Mouse (Mus musculus) limb, embryonic 14.5 days (tissue): ENCODE results near the gene Slc6a21. TPM values are rescaled to one million over a fixed set of nuclear protein-coding genes. Genes with fewer than 3 reads are reported as not detected.

ENCODE experiments used
- ATAC-seq: fragments of 200-750 bp; cut with Nextera tagmentation; 2 replicates; pipeline ENCODE4 v1.8.0; 2017; ENCODE audit warnings: low read depth, moderate number of reproducible peaks, moderate TSS enrichment; ENCODE audit not compliant: low FRiP score
- DNase-seq: peaks from one replicate; pipeline ENCODE4 v3.0.0-alpha.2; 2015; ENCODE audit warnings: low spot score
- H3K27ac ChIP-seq: fragments of 300-500 bp; sonication (generic); replicated peaks from 2 replicates; pipeline ENCODE4 v1.5.1; 2014; ENCODE audit warnings: low read depth, mild to moderate bottlenecking, low read length, moderate library complexity, mixed read lengths
- H3K27me3 ChIP-seq: fragments of 300-500 bp; sonication (generic); 2 replicates; pipeline ENCODE4 v1.6.1; 2014; ENCODE audit warnings: low read length, mixed read lengths; ENCODE audit not compliant: control insufficient read depth, insufficient read depth
- H3K36me3 ChIP-seq: fragments of 300-500 bp; sonication (generic); 2 replicates; pipeline ENCODE4 v1.6.1; 2014; ENCODE audit warnings: mild to moderate bottlenecking, low read length, moderate library complexity, mixed read lengths; ENCODE audit not compliant: control insufficient read depth, insufficient read depth
- H3K4me1 ChIP-seq: fragments of 300-500 bp; sonication (generic); 2 replicates; pipeline ENCODE4 v1.6.1; 2014; ENCODE audit warnings: antibody characterized with exemption, low read length, mixed read lengths; ENCODE audit not compliant: control insufficient read depth, insufficient read depth
- H3K4me2 ChIP-seq: fragments of 300-500 bp; sonication (generic); replicated peaks from 2 replicates; pipeline ENCODE4 v1.6.1; 2014; ENCODE audit warnings: low read depth, mild to moderate bottlenecking, low read length, moderate library complexity; ENCODE audit not compliant: severe bottlenecking
- H3K4me3 ChIP-seq: fragments of 300-500 bp; sonication (generic); replicated peaks from 2 replicates; pipeline ENCODE4 v1.5.1; 2014; ENCODE audit warnings: low read length
- H3K9ac ChIP-seq: fragments of 300-500 bp; sonication (generic); 2 replicates; pipeline ENCODE4 v1.6.1; 2014; ENCODE audit warnings: mild to moderate bottlenecking, low read depth, low read length, moderate library complexity; ENCODE audit not compliant: severe bottlenecking
- H3K9me3 ChIP-seq: fragments of 300-500 bp; sonication (generic); 2 replicates; pipeline ENCODE4 v1.6.1; 2016; ENCODE audit warnings: low read length; ENCODE audit not compliant: control insufficient read depth
- POLR2A ChIP-seq: fragments of 200-500 bp; IDR thresholded peaks from 2 replicates; pipeline ENCODE4 v1.8.0; 2012; ENCODE audit warnings: inconsistent platforms, mild to moderate bottlenecking, moderate library complexity, borderline replicate concordance; ENCODE audit not compliant: insufficient read depth, insufficient read length; ENCODE audit errors: extremely low read depth
- WGBS: fragments of 180-500 bp; shearing (Covaris S2); extraction: QIAGEN DNeasy Blood & Tissue Kit; methylation state at CpG from one replicate; pipeline ENCODE4 v1.1.7; 2014; 5-methylcytosine and 5-hydroxymethylcytosine counted together
- polyA plus RNA-seq, 2 experiments: library from polyadenylated mRNA; depleted of rRNA in 1 of 2; stranded (reverse) in 1 of 2; unstranded in 1 of 2; fragments of >200 nt; fragmentation: Nextera tagmentation in 1 of 2; extraction: Ambion mirVana in 1 of 2; gene quantifications; 2 replicates each; pipeline versions ENCODE4 v1.2.1 to v1.2.3; 2012 to 2014

The Slc6a21 gene
- not detected in 2 replicates for polyA plus RNA-seq (2012; rRNA removed)
- not detected in 2 replicates for polyA plus RNA-seq (2014; fragmentation: Nextera tagmentation; extraction: Ambion mirVana)

GRCm38 (mm10) chr7:45277136-45277760 lies at the start of gene Slc6a21:
Gene Slc6a21, plus strand, starts transcription at chr7:45277513.
- WGBS: 6% methylated on average over 43 of the region's 44 CpGs
- Histone ChIP-seq H3K9me3 (no peaks in the 10 kb centered on the region), H3K4me3 (peak within 1 kb of the TSS; percentile 30), H3K36me3 (no peaks in the 10 kb centered on the region), H3K4me2 (peak within 1 kb of the TSS; percentile 58), H3K4me1 (no peaks in the 10 kb centered on the region), H3K27ac (no peak within 1 kb of the TSS), H3K27me3 (0 out of 2 replicates have a peak, but pooled peaks cover 8% of the 10 kb centered on the region), H3K9ac (peak within 1 kb of the TSS; percentile 44; the same call in 1 of the 2 replicates)
- DNase-seq: peak; percentile 10
- no peak for TF ChIP-seq POLR2A
- ATAC-seq: no peak

DNA sequence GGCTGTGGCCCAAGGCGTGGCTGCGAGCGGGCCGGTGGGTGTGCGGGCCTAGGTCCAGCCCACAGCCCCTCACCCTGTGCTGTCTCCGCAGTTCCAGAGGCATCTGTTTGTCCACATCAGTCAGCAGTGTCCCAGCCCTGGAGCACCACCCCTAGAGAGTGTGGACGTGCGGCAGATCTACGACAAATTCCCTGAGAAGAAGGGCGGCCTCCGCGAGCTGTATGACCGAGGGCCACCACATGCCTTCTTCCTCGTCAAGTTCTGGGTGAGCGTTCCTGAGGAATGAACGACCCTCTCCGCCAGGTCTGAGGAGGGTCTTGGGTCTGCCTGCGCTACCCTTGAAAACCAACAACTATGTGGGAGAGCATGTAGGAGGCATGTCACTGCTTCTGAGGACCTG lies 48.8 kb upstream of the Slc6a21 start:
- DNase-seq: no peak
- Histone ChIP-seq H3K4me2 (no peak overlapping the region), H3K9me3 (no peaks in the 10 kb centered on the region), H3K4me3 (no peak overlapping the region), H3K4me1 (no peaks in the 10 kb centered on the region), H3K27ac (no peak overlapping the region), H3K36me3 (peaks cover 91% of the 10 kb centered on the region), H3K27me3 (no peaks in the 10 kb centered on the region), H3K9ac (no peak overlapping the region)
- 96% methylated on average over 18 of the region's 18 CpGs for WGBS
- no peak for ATAC-seq
- no peak for TF ChIP-seq POLR2A

- Histone ChIP-seq H3K27me3 (no peaks in the 10 kb centered on the region), H3K9ac (no peak overlapping the region), H3K36me3 (peaks cover 89% of the 10 kb centered on the region), H3K4me1 (peaks cover 4% of the 10 kb centered on the region), H3K9me3 (no peaks in the 10 kb centered on the region), H3K4me2 (no peak overlapping the region), H3K4me3 (no peak overlapping the region), H3K27ac (no peak overlapping the region)
- DNase-seq (no peak), ATAC-seq (no peak)
- no peak for TF ChIP-seq POLR2A
- WGBS: 91% methylated on average over 8 of the region's 8 CpGs
Measured at GRCm38 (mm10) chr7:45229046-45229445, 48.3 kb upstream of the Slc6a21 start.

GRCm38 (mm10) chr7:45229459-45230203 lies 47.7 kb upstream of the Slc6a21 start:
- Histone ChIP-seq H3K36me3 (peaks cover 85% of the 10 kb centered on the region), H3K9me3 (no peaks in the 10 kb centered on the region), H3K27ac (no peak overlapping the region), H3K4me3 (no peak overlapping the region), H3K27me3 (no peaks in the 10 kb centered on the region), H3K4me1 (peaks cover 10% of the 10 kb centered on the region), H3K4me2 (no peak overlapping the region), H3K9ac (no peak overlapping the region)
- TF ChIP-seq POLR2A: no peak
- WGBS: 83% methylated on average over 7 of the region's 7 CpGs
- ATAC-seq: no peak
- no peak for DNase-seq

DNA sequence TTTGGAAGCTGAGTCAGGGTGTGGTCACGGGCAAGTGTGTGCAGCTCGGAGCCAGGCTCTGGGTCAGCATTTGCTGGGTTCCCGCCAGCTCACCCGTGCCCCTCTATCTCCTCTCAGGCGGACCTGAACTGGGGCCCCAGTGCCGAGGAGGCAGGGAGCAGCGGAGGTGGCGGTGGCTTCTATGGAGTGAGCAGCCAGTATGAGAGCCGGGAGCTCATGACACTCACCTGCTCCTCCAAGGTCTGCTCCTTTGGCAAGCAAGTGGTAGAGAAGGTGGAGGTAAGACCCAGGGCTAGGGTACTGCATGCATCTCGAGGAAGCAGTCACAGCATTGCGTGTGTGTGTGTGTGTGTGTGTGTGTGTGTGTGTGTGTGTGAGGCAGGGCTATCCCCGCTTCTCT lies 46.1 kb upstream of the Slc6a21 start:
- no peak for TF ChIP-seq POLR2A
- WGBS: 90% methylated on average over 12 of the region's 12 CpGs
- H3K4me2 ChIP-seq: no peak overlapping the region
- peaks cover 69% of the 10 kb centered on the region for H3K36me3 ChIP-seq
- no peak overlapping the region for H3K9ac ChIP-seq
- H3K27ac ChIP-seq: no peak overlapping the region
- H3K4me1 ChIP-seq: peaks cover 21% of the 10 kb centered on the region
- no peaks in the 10 kb centered on the region for H3K27me3 ChIP-seq
- DNase-seq: no peak
- no peak for ATAC-seq
- no peak overlapping the region for H3K4me3 ChIP-seq
- no peaks in the 10 kb centered on the region for H3K9me3 ChIP-seq
